In the genomic region with DNA sequence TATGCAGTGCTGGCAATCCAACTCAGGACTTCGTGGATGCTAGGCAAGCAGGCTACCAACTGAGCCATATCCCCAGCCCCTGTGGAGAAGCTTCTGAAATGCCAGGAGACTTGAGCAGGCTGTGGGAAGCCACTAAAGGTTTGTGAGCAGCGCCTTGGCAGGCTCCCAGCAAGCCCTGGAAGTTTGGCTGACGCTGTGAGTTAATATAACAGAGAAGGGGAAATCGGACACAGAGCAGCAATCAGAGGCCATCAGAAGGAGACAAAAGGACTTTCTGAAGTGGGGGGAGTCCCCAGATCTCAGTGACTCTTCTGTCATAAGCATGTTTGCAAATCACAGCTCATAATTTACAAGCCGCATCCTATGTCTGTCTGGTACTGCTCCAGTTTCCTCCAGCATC, we compare ENCODE assay signal across 9 mouse cellular contexts.
DNase-seq lines count a peak whose midpoint lies in the region; ATAC-seq and TF ChIP-seq lines count a peak whose summit lies in the region.
"Had no signal": no experiment of that assay in that cellular context is flagged by ENCODE, and none has a peak within 500 bp of the region (broad histone marks: within the 10 kb centered on the region; RNA-seq: fewer than 3 reads in every experiment).

No protein-coding gene starts in this region.

- WGBS in lung, embryonic 14.5 days: 33% methylated on average over 5 of the region's 5 CpGs
- WGBS in hindbrain, embryonic 13.5 days: 54% methylated on average over 5 of the region's 5 CpGs

- H3K27ac ChIP-seq in lung, embryonic 14.5 days (ENCODE audit: low read depth): no peak overlapping the region
- H3K27ac ChIP-seq in hindbrain, embryonic 13.5 days: no peak overlapping the region
- H3K27ac ChIP-seq: neural tube, embryonic 12.5 days had no signal

- peak; percentile 87 for ATAC-seq in lung, embryonic 14.5 days (ENCODE audit: insufficient read depth)
- no peak for ATAC-seq in hindbrain, embryonic 13.5 days (ENCODE audit: low FRiP score)

- no peak overlapping the region for H3K9ac ChIP-seq in lung, embryonic 14.5 days
- no peak overlapping the region for H3K9ac ChIP-seq in hindbrain, embryonic 13.5 days
- H3K9ac ChIP-seq: neural tube, embryonic 12.5 days had no signal

- no peaks in the 10 kb centered on the region for H3K9me3 ChIP-seq in lung, embryonic 14.5 days (ENCODE audit: low read depth, low read length)
- no peaks in the 10 kb centered on the region for H3K9me3 ChIP-seq in hindbrain, embryonic 13.5 days
- H3K9me3 ChIP-seq: neural tube, embryonic 12.5 days had no signal

- 0 out of 2 replicates have a peak, but pooled peaks cover 3% of the 10 kb centered on the region for H3K4me1 ChIP-seq in lung, embryonic 14.5 days (ENCODE audit: insufficient read depth)
- no peaks in the 10 kb centered on the region for H3K4me1 ChIP-seq in hindbrain, embryonic 13.5 days (replicated peaks)
- H3K4me1 ChIP-seq: neural tube, embryonic 12.5 days had no signal

- peak; percentile 8 for DNase-seq in layer of hippocampus, adult 11-12 months (ENCODE audit: low spot score)
- no peak for DNase-seq in layer of hippocampus, adult 9-10 months (ENCODE audit: low spot score)
- DNase-seq in brain, embryonic 14.5 days (ENCODE audit: low read depth): peak; percentile 76
- peak; percentile 71 for DNase-seq in gastrocnemius, postnatal 14 days
- peak; percentile 92 for DNase-seq in lung, embryonic 14.5 days
- DNase-seq in thymus, postnatal 4 days: no peak
- no peak for DNase-seq in spleen, adult 12 weeks (ENCODE audit: low spot score)

- no peak overlapping the region for H3K4me2 ChIP-seq in lung, embryonic 14.5 days
- H3K4me2 ChIP-seq in hindbrain, embryonic 13.5 days: no peak overlapping the region
- H3K4me2 ChIP-seq: neural tube, embryonic 12.5 days had no signal

- no peaks in the 10 kb centered on the region for H3K36me3 ChIP-seq in lung, embryonic 14.5 days (ENCODE audit: insufficient read depth)
- no peaks in the 10 kb centered on the region for H3K36me3 ChIP-seq in hindbrain, embryonic 13.5 days
- H3K36me3 ChIP-seq: neural tube, embryonic 12.5 days had no signal

- no peaks in the 10 kb centered on the region for H3K27me3 ChIP-seq in lung, embryonic 14.5 days (ENCODE audit: insufficient read depth, low read length)
- H3K27me3 ChIP-seq in hindbrain, embryonic 13.5 days: peaks cover 25% of the 10 kb centered on the region; the same call in 1 of the 2 replicates
- H3K27me3 ChIP-seq: neural tube, embryonic 12.5 days had no signal

- TF ChIP-seq POLR2A in brain, embryonic 14.5 days (IDR thresholded peaks at IDR 0.05; ENCODE audit: borderline replicate concordance, extremely low read depth, insufficient read depth, insufficient read length, poor library complexity, severe bottlenecking): no peak

- no peak for TF ChIP-seq CTCF in brain, embryonic 14.5 days (IDR thresholded peaks at IDR 0.05; ENCODE audit: borderline replicate concordance, extremely low read depth, insufficient read depth, insufficient read length)
- TF ChIP-seq CTCF in lung, embryonic 14.5 days (IDR thresholded peaks at IDR 0.05; ENCODE audit: low read depth): no peak

- no peak overlapping the region for H3K4me3 ChIP-seq in lung, embryonic 14.5 days (ENCODE audit: low read depth, low read length)
- no peak overlapping the region for H3K4me3 ChIP-seq in hindbrain, embryonic 13.5 days
- H3K4me3 ChIP-seq: neural tube, embryonic 12.5 days had no signal

- intact Hi-C loops in gastrocnemius, postnatal 14 days (cut with DNase I; ENCODE audit: low total_unique reads): no loop called here

Comparison
In these comparisons a context has a peak if more than half of its experiments do, and no peak if none do; other contexts are left out.
1. DNase-seq: peak in layer of hippocampus, adult 11-12 months (single experiment), brain, embryonic 14.5 days (single experiment), gastrocnemius, postnatal 14 days (single experiment) and lung, embryonic 14.5 days (single experiment); none in layer of hippocampus, adult 9-10 months (single experiment), thymus, postnatal 4 days (single experiment) and spleen, adult 12 weeks (single experiment).